Mouse (Mus musculus): Measurements from ENCODE around the gene Sin3b.
"Not testable (repeated sequence)": the region's sequence is repeated elsewhere in the genome, so short reads cannot be mapped to it uniquely, and the experiment has no call there.

Sin3b gene

DNA sequence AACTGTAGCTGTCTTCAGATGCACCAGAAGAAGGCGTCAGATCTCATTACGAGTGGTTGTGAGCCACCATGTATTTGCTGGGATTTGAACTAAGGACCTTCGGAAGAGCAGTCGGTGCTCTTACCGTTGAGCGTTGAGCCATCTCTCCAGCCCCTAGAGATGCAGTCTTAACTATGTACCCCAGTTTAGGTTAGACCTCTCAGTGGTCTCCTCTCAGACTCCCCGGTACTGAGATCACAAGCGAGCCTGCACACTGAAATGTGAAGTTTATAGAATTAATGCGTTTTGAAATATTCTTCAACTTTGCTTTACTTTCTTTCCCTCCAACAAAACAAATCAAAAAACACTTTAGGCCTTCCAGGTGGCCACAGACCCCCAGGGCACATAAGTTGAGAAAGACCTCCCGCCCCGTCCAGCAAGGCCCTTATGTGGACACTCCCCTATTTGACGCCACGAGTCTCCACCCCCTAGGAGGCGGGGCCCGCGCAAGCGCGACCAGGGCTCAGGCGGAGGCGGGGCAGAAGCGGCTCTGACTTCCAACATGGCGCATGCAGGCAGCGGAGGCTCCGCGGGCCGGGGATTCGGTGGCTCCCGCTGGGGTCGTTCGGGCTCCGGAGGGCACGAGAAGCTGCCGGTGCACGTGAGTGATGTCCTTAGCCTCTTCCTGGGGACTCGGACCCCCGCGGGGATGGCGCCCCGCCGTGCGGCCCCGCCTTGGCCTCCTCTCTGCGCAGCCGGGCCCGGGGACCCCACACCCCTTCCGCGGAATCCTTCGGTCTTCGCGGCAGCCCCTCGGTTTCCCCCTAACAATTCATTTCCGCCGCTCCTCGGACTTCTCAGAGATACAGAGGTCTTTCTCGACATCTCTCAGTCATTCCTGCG lies at the start of gene Sin3b:
Sin3b (plus strand) TSS at position 517 of the 882 bp plus-strand sequence.
- DNase-seq (ENCODE audit: low spot score): no peak

GRCm38 (mm10) chr8:72674184-72674583 lies 48.9 kb upstream of the Sin3b start:
- DNase-seq (ENCODE audit: low spot score): no peak

DNA sequence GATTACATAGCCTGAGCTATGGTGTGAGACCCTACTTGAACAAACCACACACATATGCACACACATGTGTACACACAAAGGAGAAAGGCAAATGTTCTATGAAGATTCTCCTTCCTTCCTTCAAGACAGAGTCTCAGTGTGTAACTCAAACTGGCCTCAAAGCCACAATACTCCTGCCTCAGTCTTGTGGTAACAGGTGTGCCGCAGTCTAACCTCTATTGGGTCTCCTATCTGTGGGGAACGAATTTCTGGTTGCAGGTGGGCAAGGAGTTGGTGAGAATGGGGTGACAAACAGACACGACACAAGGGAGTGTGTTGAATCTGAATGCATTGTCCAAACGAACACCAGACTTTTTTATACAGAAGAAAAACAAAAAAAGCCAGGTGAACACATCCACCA lies 46.6 kb upstream of the Sin3b start:
- no peak for DNase-seq (ENCODE audit: low spot score)

DNA sequence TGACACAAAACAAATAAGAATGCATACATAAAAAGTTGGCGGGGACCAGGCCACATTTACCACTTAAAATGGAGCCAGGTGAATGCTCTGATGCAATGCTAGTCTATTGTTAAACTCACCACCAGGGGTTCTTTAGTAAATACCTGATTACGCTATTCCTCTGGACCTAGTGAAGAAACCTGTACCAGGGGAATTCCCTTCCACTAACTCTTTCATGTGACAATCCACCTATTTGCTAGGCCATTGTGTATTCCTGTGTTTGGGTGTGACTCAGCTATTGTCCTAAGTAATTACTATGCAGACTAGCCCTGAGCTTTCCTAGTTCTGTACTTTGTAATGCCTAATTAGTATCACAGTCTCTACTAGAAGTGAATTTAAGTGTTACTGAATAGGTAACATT lies 46.2 kb upstream of the Sin3b start:
- not testable (repeated sequence) for DNase-seq (ENCODE audit: low spot score)

- DNase-seq (ENCODE audit: low spot score): no peak
These were observed 45.8 kb upstream of the Sin3b start for GRCm38 (mm10) chr8:72677331-72677730.

DNA sequence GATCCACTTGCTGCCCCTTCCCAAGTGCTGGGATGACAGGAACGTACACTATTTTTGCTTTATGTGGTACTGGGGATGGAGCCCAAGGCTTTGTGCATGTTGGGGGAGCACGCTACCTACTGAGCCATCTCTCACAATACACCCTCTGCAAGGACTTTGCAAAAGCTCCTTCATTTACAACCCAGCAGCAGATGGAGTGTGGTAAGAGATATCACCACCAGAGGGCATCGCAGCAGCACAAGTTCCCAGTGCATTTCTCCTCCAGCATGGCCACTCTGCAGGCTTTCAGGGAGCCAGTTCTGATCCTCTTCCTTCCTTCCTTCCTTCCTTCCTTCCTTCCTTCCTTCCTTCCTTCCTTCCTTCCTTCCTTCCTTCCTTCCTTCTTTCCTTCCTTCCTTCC lies 43.0 kb upstream of the Sin3b start:
- no peak for DNase-seq (ENCODE audit: low spot score)

DNA sequence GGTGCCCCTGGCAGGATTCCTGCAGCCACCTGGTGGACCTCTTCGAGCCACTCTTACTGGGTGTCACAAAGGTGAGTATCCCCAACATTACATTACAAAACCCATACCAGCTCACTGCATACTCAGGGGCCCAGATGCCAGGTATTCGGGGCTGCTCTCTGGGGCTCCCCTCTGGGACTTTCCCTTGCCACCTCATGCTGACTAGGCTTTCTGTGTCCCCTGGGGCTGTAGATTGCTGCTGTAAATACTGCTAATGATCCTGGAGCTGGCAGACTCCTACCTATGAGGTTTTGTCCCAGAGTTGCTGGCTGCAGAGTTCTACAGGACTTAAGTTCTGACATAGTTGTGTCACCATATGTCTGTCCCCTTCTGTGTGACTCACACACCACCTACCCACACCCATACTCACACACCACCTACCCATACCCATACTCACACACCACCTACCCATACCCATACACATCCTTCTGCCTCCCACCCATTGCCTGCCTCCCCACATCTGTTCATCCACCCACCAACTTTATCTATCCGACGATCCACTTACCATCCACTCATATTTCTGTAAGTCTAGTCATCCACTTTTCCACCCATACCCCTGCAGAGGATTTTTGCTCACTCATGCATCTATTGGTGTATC lies 40.9 kb upstream of the Sin3b start:
- no peak for DNase-seq (ENCODE audit: low spot score)

GRCm38 (mm10) chr8:72683010-72683521 lies 40.0 kb upstream of the Sin3b start:
- no peak for DNase-seq (ENCODE audit: low spot score)

- DNase-seq (ENCODE audit: low spot score): not testable (repeated sequence)
These were observed 39.4 kb upstream of the Sin3b start for GRCm38 (mm10) chr8:72683572-72684099.

- DNase-seq (ENCODE audit: low spot score): no peak
These were observed 24.6 kb upstream of the Sin3b start for GRCm38 (mm10) chr8:72698349-72698926.

DNA sequence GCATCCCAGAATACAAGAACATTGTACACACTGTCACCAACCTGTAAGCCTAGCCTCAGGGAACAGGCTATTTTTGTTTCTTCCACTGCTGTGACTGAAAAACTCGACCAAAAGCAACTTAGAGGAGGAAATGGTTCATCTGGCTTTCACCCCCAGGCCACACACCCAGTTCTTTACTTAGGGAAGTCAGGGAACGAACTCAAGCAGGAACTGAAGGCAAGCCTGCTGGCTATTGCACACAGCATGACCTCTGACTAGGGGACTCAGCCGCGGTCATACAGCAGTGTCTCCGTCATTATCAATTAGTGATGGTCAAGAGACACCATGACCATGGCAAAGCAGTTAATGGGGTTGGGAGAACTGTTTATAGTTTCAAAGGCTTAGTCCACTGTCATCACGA lies 10.5 kb upstream of the Sin3b start:
- DNase-seq (ENCODE audit: low spot score): no peak

DNA sequence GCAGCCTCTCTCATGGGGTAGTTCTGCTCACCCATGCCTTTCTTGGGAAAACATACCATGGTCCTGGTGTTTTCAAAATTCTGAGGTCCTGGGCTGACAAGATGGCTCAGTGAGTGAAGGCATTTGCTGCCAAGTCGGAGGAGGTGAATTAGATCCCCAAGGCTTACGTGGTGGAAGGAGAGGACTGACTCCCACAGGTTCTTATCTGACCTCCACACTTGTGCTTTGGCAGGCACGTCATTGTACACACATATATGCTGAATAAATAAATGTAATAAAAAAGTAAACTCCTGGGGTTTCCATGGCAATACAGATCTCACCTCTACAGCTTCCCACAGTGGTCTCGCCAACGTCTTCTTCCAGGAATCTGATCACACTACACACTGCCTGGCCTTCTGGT lies 6.5 kb upstream of the Sin3b start:
- no peak for DNase-seq (ENCODE audit: low spot score)

GRCm38 (mm10) chr8:72720541-72720940 lies 2.5 kb upstream of the Sin3b start:
- DNase-seq (ENCODE audit: low spot score): no peak

GRCm38 (mm10) chr8:72723651-72724001 lies 541 bp downstream of the Sin3b start:
- DNase-seq (ENCODE audit: low spot score): no peak

- DNase-seq (ENCODE audit: low spot score): no peak
These were observed 5.6 kb downstream of the Sin3b start for GRCm38 (mm10) chr8:72728636-72729035.

DNA sequence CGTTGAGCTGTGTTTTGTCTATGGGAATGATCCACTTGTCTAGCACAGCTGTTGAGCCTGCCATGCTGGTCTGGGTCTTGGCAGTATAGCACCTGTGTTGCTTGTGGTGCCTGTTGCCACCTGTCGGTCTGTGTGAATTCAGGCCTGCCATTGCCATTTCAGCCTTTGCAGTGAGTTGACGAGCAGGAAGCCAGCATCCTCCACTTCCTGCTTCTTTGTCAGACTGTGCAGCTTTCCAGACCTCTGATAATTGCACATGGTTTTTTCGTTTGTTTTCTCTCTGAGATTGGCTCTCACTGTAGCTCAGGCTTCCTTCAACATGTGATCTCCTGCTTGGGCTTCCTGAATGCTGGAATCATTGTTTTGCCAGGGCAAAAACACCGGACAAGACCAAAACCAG lies 11.9 kb downstream of the Sin3b start:
- no peak for DNase-seq (ENCODE audit: low spot score)

GRCm38 (mm10) chr8:72736868-72737267 lies 13.8 kb downstream of the Sin3b start:
- DNase-seq (ENCODE audit: low spot score): no peak

DNA sequence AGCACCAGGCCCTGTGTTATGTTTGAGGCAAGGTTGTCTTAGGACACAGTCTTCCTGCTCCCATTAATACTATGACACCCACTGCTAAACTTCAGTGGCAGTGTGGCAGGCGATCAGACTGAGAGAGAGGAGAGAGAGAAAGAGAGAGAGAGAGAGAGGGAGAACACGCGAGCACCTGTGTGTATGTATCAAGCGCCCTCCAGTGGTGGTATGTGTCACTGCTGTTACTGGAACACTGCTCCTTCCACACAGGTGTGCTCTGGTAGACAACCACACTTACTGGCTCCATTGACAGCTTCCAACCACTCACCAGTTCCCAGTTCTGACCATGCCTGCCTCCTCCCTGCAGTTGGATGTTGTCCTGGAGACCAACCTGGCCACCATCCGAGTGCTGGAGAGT lies 23.0 kb downstream of the Sin3b start:
- DNase-seq (ENCODE audit: low spot score): no peak

GRCm38 (mm10) chr8:72749846-72750245 lies 26.8 kb downstream of the Sin3b start:
- no peak for DNase-seq (ENCODE audit: low spot score)

- no peak for DNase-seq (ENCODE audit: low spot score)
These were observed 27.2 kb downstream of the Sin3b start for GRCm38 (mm10) chr8:72750266-72750665.

DNA sequence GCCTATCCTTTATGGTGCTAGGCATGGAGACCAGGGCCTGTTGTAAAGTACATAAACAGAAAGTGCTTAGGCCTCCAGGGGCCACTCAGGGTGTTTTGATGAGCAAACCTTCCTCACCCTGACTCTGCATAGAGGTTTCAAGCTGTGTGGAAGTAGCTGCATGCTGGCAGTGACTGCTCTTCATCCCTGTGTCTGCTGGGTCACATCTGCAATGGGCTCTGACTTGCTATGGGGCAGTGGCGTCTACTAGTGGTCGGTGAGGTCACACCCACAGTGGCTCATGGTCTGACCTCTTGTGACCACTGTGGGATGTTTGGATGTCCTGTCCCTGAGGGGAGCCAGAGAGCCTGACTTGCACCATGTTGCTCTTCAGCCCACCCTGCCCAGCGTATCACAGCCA lies 28.0 kb downstream of the Sin3b start:
- no peak for DNase-seq (ENCODE audit: low spot score)

DNA sequence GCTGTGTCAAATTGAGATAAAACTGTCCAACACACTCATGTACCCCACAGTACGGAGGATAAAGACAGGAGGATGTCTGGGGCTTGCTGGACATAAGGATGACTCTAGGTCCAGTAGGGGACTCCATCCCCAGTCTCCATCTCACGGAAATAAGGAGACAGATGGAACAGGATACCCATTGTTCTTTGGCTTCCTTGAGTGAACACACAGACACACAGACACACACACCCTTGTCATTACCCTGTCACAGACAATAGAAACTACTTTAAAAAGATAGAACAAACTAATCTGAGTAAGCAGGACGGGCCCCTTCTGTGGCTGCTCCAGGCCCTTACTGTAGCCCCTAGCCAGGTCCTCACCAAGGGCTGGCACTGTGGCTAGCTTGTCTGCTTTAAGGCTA lies 29.2 kb downstream of the Sin3b start:
- no peak for DNase-seq (ENCODE audit: low spot score)

DNA sequence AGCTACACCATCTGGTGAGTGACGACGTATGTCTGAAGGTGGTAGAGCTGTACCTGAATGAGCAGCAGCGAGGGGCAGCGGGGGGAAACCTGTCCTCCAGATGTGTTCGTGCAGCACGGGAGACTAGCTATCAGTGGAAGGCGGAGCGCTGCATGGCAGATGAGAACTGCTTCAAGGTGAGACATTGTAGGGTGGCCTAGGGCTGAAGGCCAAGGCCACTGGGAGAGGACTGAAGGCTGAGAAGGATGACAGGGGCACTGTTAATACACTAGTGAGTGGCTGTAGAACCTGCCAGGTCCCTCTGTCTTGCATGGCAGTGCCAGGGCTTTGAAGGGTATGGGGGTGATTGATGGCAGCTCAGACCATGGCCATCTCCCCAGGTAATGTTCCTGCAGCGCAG lies 30.1 kb downstream of the Sin3b start:
- no peak for DNase-seq (ENCODE audit: low spot score)

Data from MN1 (cell line).